Mouse (Mus musculus) cortical plate, adult 2 months (tissue): ENCODE measurements around the gene Pbp2. TPM values are rescaled to one million over a fixed set of nuclear protein-coding genes. Genes with fewer than 3 reads are reported as not detected.

ENCODE experiments used
- H3K27ac ChIP-seq: fragments of 200-500 bp; 2 replicates; pipeline ENCODE4 v1.5.1; 2012; ENCODE audit warnings: low read length, control low read depth, inconsistent platforms; ENCODE audit not compliant: insufficient read depth
- H3K4me1 ChIP-seq: fragments of 200-500 bp; 2 replicates; pipeline ENCODE4 v1.6.1; 2011; ENCODE audit warnings: low read length; ENCODE audit not compliant: control insufficient read depth, insufficient read depth
- H3K4me3 ChIP-seq: fragments of 200-500 bp; 2 replicates; pipeline ENCODE4 v1.5.1; 2011; ENCODE audit warnings: mild to moderate bottlenecking, low read length, control low read depth; ENCODE audit not compliant: insufficient read depth
- CTCF ChIP-seq: fragments of 200-500 bp; IDR thresholded peaks from 2 replicates; pipeline ENCODE4 v1.5.1; 2011; ENCODE audit warnings: mild to moderate bottlenecking, control low read depth, low read length; ENCODE audit not compliant: insufficient read depth; ENCODE audit errors: extremely low read depth
- POLR2A ChIP-seq: fragments of 200-500 bp; IDR thresholded peaks from 2 replicates; pipeline ENCODE4 v1.6.1; 2011; ENCODE audit warnings: mild to moderate bottlenecking, low read length, control low read depth; ENCODE audit not compliant: insufficient read depth; ENCODE audit errors: extremely low read depth
- polyA plus RNA-seq: library from polyadenylated mRNA; depleted of rRNA; stranded (reverse); fragments of >200 nt; gene quantifications from 2 replicates; pipeline ENCODE4 v1.2.3, GENCODE M21; 2012

Gene Pbp2
- polyA plus RNA-seq, 1 experiment, result 0.96 TPM

GRCm38 (mm10) chr6:135279856-135280255, 30.3 kb downstream of the Pbp2 start:
- H3K27ac ChIP-seq, result no peak overlapping the region
- TF ChIP-seq CTCF (no peak), POLR2A (no peak)
- H3K4me3 ChIP-seq, result no peak overlapping the region
- no peaks in the 10 kb centered on the region for H3K4me1 ChIP-seq

- TF ChIP-seq CTCF, result no peak
- no peak for TF ChIP-seq POLR2A
- no peak overlapping the region for H3K27ac ChIP-seq
- no peak overlapping the region for H3K4me3 ChIP-seq
- H3K4me1 ChIP-seq, result no peaks in the 10 kb centered on the region
Observed at GRCm38 (mm10) chr6:135279286-135279685, 30.9 kb downstream of the Pbp2 start.

DNA sequence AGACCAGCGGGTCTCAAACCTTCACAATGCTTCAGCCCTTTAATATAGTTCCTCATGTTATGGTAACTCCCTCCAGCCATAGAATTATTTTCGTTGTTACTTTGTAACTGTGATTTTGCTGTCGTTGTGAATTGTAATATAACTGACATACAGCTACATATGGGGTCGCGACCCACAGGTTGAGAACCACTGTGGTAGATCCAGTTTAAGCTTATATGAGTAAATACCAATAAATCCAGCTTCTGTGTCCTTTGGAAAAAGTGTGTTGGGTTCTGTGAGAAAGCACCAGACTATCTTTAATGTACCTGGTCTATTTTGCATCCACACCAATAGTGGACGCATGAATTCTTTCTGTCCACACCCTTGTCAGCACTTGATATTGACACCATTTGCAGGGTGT, 31.9 kb downstream of the Pbp2 start:
- H3K27ac ChIP-seq, result no peak overlapping the region
- H3K4me3 ChIP-seq, result no peak overlapping the region
- H3K4me1 ChIP-seq, result no peaks in the 10 kb centered on the region
- TF ChIP-seq POLR2A (no peak), CTCF (no peak)

DNA sequence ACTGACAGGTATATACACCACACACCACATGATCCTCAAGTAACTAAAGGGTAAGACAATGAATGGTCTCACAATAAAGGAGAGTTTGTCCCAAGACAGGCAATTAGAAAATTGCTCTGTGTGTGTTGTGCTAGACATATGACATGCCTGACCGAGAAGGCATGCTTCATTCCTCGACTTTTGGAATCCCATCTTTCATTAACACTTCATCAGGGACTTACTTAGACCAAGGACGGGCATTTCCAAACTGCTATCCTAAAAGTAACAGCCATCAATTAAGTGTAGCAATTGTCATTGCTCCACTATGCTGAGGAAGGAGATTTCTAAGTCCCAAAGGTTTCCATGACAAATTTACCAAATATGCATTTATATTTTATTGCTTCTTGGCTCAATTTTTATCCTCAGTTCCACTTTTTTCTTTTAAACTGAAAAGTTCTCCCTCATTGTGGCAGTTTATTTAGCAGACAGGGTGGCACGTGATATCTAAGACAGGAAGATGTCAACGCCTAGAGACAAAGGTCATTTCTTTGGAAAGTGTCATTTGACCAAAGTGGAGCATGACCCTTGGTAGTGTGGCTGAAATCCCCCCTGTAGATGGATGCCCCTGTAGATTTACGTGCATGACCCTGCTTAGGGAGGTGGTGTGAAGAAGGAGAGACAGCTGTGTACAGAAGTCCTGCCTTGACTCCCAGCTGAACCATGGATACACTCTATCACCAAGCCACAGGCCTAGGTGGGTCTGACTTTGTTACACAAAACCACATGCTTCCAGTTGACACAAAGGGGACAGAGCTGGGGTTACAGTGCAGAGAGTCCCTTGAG, 33.5 kb downstream of the Pbp2 start:
- TF ChIP-seq POLR2A, result no peak
- TF ChIP-seq CTCF, result no peak
- H3K4me3 ChIP-seq, result no peak overlapping the region
- H3K27ac ChIP-seq, result no peak overlapping the region

GRCm38 (mm10) chr6:135275231-135275630, 35.0 kb downstream of the Pbp2 start:
- Histone ChIP-seq H3K4me3 (no peak overlapping the region), H3K27ac (no peak overlapping the region), H3K4me1 (no peaks in the 10 kb centered on the region)
- TF ChIP-seq POLR2A (no peak), CTCF (no peak)

More for the DNA sequence above, 33.5 kb downstream of the Pbp2 start:
- no peaks in the 10 kb centered on the region for H3K4me1 ChIP-seq

GRCm38 (mm10) chr6:135273066-135273465, 37.1 kb downstream of the Pbp2 start:
- no peak for TF ChIP-seq CTCF
- no peak for TF ChIP-seq POLR2A
- Histone ChIP-seq H3K27ac (no peak overlapping the region), H3K4me3 (no peak overlapping the region), H3K4me1 (no peaks in the 10 kb centered on the region)

DNA sequence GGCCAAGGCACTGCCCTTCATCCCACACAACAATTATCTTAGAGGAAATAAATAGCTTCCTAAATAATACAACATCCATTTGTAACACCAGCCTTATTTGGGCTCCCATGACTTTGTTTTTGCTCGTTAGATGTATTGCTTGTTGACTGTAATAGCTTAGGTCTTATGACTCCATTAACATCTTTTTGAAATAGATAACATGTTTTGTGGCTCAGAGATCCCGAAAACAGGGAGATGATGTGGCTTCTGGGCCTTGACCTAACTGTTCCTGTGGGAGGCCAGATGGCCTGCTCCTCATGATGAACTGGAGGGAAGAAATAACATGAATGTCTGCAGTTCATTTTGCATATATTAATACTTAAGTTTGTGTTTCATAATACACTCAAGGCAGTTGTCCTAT, 38.4 kb downstream of the Pbp2 start:
- TF ChIP-seq CTCF (no peak), POLR2A (no peak)
- no peaks in the 10 kb centered on the region for H3K4me1 ChIP-seq

DNA sequence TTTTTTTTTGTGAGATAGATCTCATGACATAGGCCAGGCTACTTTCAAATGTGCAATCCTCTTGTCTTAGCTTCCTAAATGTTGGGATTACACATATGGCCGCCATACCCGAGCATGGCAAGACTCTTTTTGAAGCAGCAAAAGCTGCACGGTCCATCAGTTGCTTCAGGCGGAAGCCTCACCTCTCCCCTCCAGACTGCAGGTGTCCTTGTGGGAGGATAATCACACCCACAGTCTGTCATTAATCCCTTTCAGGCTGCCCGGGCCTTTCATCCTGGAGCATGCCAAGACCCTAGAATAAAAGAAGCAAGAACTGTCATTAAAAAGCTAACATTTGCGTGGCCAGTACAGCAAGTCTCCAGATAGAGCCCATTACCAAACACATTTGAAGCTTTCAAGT, 40.6 kb downstream of the Pbp2 start:
- TF ChIP-seq POLR2A (no peak), CTCF (no peak)
- Histone ChIP-seq H3K4me3 (no peak overlapping the region), H3K27ac (no peak overlapping the region), H3K4me1 (no peaks in the 10 kb centered on the region)

More for the DNA sequence above, 38.4 kb downstream of the Pbp2 start:
- Histone ChIP-seq H3K27ac (no peak overlapping the region), H3K4me3 (no peak overlapping the region)

GRCm38 (mm10) chr6:135268392-135268791, 41.8 kb downstream of the Pbp2 start:
- no peak overlapping the region for H3K4me3 ChIP-seq
- no peak overlapping the region for H3K27ac ChIP-seq
- no peak for TF ChIP-seq CTCF
- no peak for TF ChIP-seq POLR2A
- H3K4me1 ChIP-seq, result no peaks in the 10 kb centered on the region

GRCm38 (mm10) chr6:135267221-135267620, 43.0 kb downstream of the Pbp2 start:
- Histone ChIP-seq H3K4me3 (no peak overlapping the region), H3K27ac (no peak overlapping the region), H3K4me1 (no peaks in the 10 kb centered on the region)
- no peak for TF ChIP-seq POLR2A
- TF ChIP-seq CTCF, result no peak

GRCm38 (mm10) chr6:135266056-135266455, 44.1 kb downstream of the Pbp2 start:
- Histone ChIP-seq H3K27ac (no peak overlapping the region), H3K4me1 (no peaks in the 10 kb centered on the region)
- no peak for TF ChIP-seq POLR2A
- no peak for TF ChIP-seq CTCF

More at GRCm38 (mm10) chr6:135266056-135266455, 44.1 kb downstream of the Pbp2 start:
- H3K4me3 ChIP-seq, result no peak overlapping the region
